Mouse (Mus musculus): ENCODE measurements at regions not wholly inside any gene's neighbourhood (a gene's known extent, or its start where the extent isn't known, plus 50 kb on each side); places are given as distances from the start of the nearest gene placed in this dataset.

GRCm38 (mm10) chr2:133724310-133724709 lies 172.4 kb downstream of the Bmp2 start:
- ATAC-seq (peak; percentile 45; the same call in 1 of the 2 replicates), DNase-seq (ENCODE audit: low spot score) (peak; percentile 42)
- 78% methylated on average over 7 of the region's 7 CpGs for WGBS

GRCm38 (mm10) chr2:133724757-133725156 lies 172.8 kb downstream of the Bmp2 start:
- Histone ChIP-seq H3K9ac (ENCODE audit: low read length) (no peak overlapping the region), H3K4me3 (ENCODE audit: low read depth, low read length) (no peak overlapping the region), H3K9me3 (replicated peaks; ENCODE audit: control insufficient read depth, low read length) (no peaks in the 10 kb centered on the region), H3K4me2 (ENCODE audit: low read length) (no peak overlapping the region), H3K27ac (ENCODE audit: low read depth, low read length) (no peak overlapping the region), H3K4me1 (ENCODE audit: control insufficient read depth, insufficient read depth, low read length) (0 out of 2 replicates have a peak, but pooled peaks cover 6% of the 10 kb centered on the region), H3K27me3 (replicated peaks; ENCODE audit: control insufficient read depth, insufficient read depth, low read length) (no peaks in the 10 kb centered on the region), H3K36me3 (ENCODE audit: control insufficient read depth, insufficient read depth, low read length) (no peaks in the 10 kb centered on the region)
- DNase-seq (ENCODE audit: low spot score) (peak; percentile 57), ATAC-seq (peak; percentile 70)
- 14% methylated on average over 6 of the region's 6 CpGs for WGBS

More at GRCm38 (mm10) chr2:133724310-133724709, 172.4 kb downstream of the Bmp2 start:
- Histone ChIP-seq H3K4me2 (ENCODE audit: low read length) (no peak overlapping the region), H3K9me3 (replicated peaks; ENCODE audit: control insufficient read depth, low read length) (no peaks in the 10 kb centered on the region), H3K36me3 (ENCODE audit: control insufficient read depth, insufficient read depth, low read length) (no peaks in the 10 kb centered on the region), H3K4me3 (ENCODE audit: low read depth, low read length) (no peak overlapping the region), H3K9ac (ENCODE audit: low read length) (no peak overlapping the region), H3K27ac (ENCODE audit: low read depth, low read length) (no peak overlapping the region), H3K27me3 (replicated peaks; ENCODE audit: control insufficient read depth, insufficient read depth, low read length) (no peaks in the 10 kb centered on the region), H3K4me1 (ENCODE audit: control insufficient read depth, insufficient read depth, low read length) (0 out of 2 replicates have a peak, but pooled peaks cover 6% of the 10 kb centered on the region)

DNA sequence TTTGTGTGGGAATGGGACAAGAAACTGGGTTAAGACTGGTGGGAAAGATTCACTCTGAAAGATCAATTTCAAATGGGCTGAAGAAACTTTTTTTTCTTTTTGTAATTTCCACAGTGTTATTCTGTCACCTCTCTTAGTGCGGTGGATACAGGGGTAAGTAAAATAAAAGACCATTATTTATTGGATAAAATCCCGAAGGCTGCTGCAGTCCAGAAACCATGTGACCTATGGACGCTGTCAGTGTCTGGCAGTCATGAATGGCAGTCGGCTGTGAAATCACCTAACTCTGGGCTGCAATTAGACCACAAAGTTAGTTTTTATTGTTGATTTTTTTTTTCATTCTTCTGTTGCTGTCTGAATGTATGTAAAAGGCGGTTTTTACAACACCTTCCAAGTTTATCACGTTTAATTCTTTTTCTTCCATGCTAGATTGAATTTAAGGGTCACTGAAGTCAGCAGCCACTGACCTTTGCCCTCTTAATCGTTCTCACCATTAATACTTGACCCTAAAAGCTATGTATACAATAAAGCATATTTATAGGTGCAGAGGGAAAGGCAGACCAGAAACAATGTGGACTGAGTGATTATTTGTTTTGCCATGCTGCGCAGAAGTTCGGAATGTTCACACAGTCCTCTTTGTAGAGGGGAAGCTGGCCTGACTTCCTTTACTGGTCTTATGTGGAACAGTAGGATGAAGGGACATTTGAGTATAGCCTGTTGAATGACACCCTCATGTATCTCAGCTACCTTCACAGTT lies 182.7 kb downstream of the Bmp2 start:
- no peaks in the 10 kb centered on the region for H3K9me3 ChIP-seq (replicated peaks; ENCODE audit: control insufficient read depth, low read length)
- H3K36me3 ChIP-seq (ENCODE audit: control insufficient read depth, insufficient read depth, low read length): no peaks in the 10 kb centered on the region
- H3K4me2 ChIP-seq (ENCODE audit: low read length): no peak overlapping the region
- ATAC-seq (no peak), DNase-seq (ENCODE audit: low spot score) (no peak)
- H3K9ac ChIP-seq (ENCODE audit: low read length): no peak overlapping the region
- H3K27ac ChIP-seq (ENCODE audit: low read depth, low read length): no peak overlapping the region
- no peaks in the 10 kb centered on the region for H3K27me3 ChIP-seq (replicated peaks; ENCODE audit: control insufficient read depth, insufficient read depth, low read length)
- H3K4me1 ChIP-seq (ENCODE audit: control insufficient read depth, insufficient read depth, low read length): no peaks in the 10 kb centered on the region
- WGBS: 31% methylated on average over 9 of the region's 9 CpGs
- H3K4me3 ChIP-seq (ENCODE audit: low read depth, low read length): no peak overlapping the region

- ATAC-seq (peak; percentile 46), DNase-seq (ENCODE audit: low spot score) (peak; percentile 31)
- H3K9ac ChIP-seq (ENCODE audit: low read length): no peak overlapping the region
- no peaks in the 10 kb centered on the region for H3K27me3 ChIP-seq (replicated peaks; ENCODE audit: control insufficient read depth, insufficient read depth, low read length)
- H3K9me3 ChIP-seq (replicated peaks; ENCODE audit: control insufficient read depth, low read length): no peaks in the 10 kb centered on the region
- WGBS: 84% methylated on average over 10 of the region's 10 CpGs
- no peaks in the 10 kb centered on the region for H3K36me3 ChIP-seq (ENCODE audit: control insufficient read depth, insufficient read depth, low read length)
- H3K4me2 ChIP-seq (ENCODE audit: low read length): no peak overlapping the region
- no peak overlapping the region for H3K4me3 ChIP-seq (ENCODE audit: low read depth, low read length)
- H3K4me1 ChIP-seq (ENCODE audit: control insufficient read depth, insufficient read depth, low read length): no peaks in the 10 kb centered on the region
- H3K27ac ChIP-seq (ENCODE audit: low read depth, low read length): no peak overlapping the region
Observed at GRCm38 (mm10) chr2:133738839-133739430, 187.0 kb downstream of the Bmp2 start.

- no peak for DNase-seq (ENCODE audit: low spot score)
- H3K4me1 ChIP-seq (ENCODE audit: control insufficient read depth, insufficient read depth, low read length): no peaks in the 10 kb centered on the region
- WGBS: 39% methylated on average over 4 of the region's 4 CpGs
Observed at GRCm38 (mm10) chr2:133748493-133748892, 196.5 kb downstream of the Bmp2 start.

DNA sequence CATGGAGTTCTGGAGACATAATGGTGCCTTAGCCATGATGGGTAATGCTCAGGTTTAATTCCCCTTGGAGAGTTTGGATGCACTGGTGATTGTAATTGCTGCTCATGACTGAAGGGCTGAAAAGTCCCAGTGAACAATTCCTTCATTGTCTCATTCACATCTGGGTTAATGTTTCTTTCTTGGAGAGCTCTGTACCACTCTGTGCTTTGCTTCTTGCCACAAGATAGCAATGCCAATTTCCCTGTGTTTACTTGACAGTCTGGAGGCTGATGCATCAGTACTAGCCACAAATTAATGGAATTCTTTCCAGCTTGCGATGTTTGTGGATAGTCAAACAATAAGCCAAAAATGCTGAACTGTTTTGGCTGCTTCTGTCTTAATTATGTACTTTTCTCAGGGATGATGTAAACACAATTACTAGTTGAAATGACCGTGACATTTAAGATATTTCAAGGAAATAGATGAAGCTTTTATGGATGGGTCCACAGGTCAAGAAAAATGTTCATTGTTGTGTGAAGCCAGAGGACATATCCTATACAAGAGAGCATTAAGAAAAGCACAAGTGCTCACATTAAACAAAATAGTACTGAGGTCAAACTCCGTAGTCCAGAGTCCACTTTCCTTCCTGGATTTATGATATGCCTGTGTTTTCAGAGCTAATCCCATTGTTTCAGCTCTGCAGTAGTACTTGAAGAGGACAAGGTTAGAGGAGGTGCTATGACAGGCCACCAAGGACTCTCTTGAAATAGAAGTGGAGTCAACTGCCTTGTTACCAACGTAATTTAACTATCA lies 198.1 kb downstream of the Bmp2 start:
- no peaks in the 10 kb centered on the region for H3K4me1 ChIP-seq (ENCODE audit: control insufficient read depth, insufficient read depth, low read length)
- no peak overlapping the region for H3K4me2 ChIP-seq (ENCODE audit: low read length)
- H3K9ac ChIP-seq (ENCODE audit: low read length): no peak overlapping the region
- no peaks in the 10 kb centered on the region for H3K9me3 ChIP-seq (replicated peaks; ENCODE audit: control insufficient read depth, low read length)
- ATAC-seq (no peak), DNase-seq (ENCODE audit: low spot score) (no peak)
- H3K4me3 ChIP-seq (ENCODE audit: low read depth, low read length): no peak overlapping the region
- 75% methylated on average over 4 of the region's 4 CpGs for WGBS
- H3K36me3 ChIP-seq (ENCODE audit: control insufficient read depth, insufficient read depth, low read length): no peaks in the 10 kb centered on the region
- no peak overlapping the region for H3K27ac ChIP-seq (ENCODE audit: low read depth, low read length)
- H3K27me3 ChIP-seq (replicated peaks; ENCODE audit: control insufficient read depth, insufficient read depth, low read length): no peaks in the 10 kb centered on the region

More at GRCm38 (mm10) chr2:133748493-133748892, 196.5 kb downstream of the Bmp2 start:
- Histone ChIP-seq H3K9me3 (replicated peaks; ENCODE audit: control insufficient read depth, low read length) (no peaks in the 10 kb centered on the region), H3K4me3 (ENCODE audit: low read depth, low read length) (no peak overlapping the region), H3K9ac (ENCODE audit: low read length) (no peak overlapping the region), H3K27me3 (replicated peaks; ENCODE audit: control insufficient read depth, insufficient read depth, low read length) (no peaks in the 10 kb centered on the region), H3K4me2 (ENCODE audit: low read length) (no peak overlapping the region), H3K27ac (ENCODE audit: low read depth, low read length) (no peak overlapping the region), H3K36me3 (ENCODE audit: control insufficient read depth, insufficient read depth, low read length) (no peaks in the 10 kb centered on the region)
- no peak for ATAC-seq

- H3K27ac ChIP-seq (ENCODE audit: low read depth, low read length): no peak overlapping the region
- H3K4me2 ChIP-seq (ENCODE audit: low read length): no peak overlapping the region
- H3K36me3 ChIP-seq (ENCODE audit: control insufficient read depth, insufficient read depth, low read length): no peaks in the 10 kb centered on the region
- ATAC-seq (no peak), DNase-seq (ENCODE audit: low spot score) (no peak)
- no peak overlapping the region for H3K4me3 ChIP-seq (ENCODE audit: low read depth, low read length)
- no peaks in the 10 kb centered on the region for H3K27me3 ChIP-seq (replicated peaks; ENCODE audit: control insufficient read depth, insufficient read depth, low read length)
- 82% methylated on average over 3 of the region's 3 CpGs for WGBS
- H3K4me1 ChIP-seq (ENCODE audit: control insufficient read depth, insufficient read depth, low read length): no peaks in the 10 kb centered on the region
- H3K9ac ChIP-seq (ENCODE audit: low read length): no peak overlapping the region
- no peaks in the 10 kb centered on the region for H3K9me3 ChIP-seq (replicated peaks; ENCODE audit: control insufficient read depth, low read length)
Observed at GRCm38 (mm10) chr2:133754088-133754487, 202.1 kb downstream of the Bmp2 start.

- WGBS: 51% methylated on average over 7 of the region's 7 CpGs
- Histone ChIP-seq H3K9me3 (replicated peaks; ENCODE audit: control insufficient read depth, low read length) (no peaks in the 10 kb centered on the region), H3K4me1 (ENCODE audit: control insufficient read depth, insufficient read depth, low read length) (no peaks in the 10 kb centered on the region), H3K27ac (ENCODE audit: low read depth, low read length) (no peak overlapping the region), H3K4me2 (ENCODE audit: low read length) (no peak overlapping the region), H3K9ac (ENCODE audit: low read length) (no peak overlapping the region), H3K27me3 (replicated peaks; ENCODE audit: control insufficient read depth, insufficient read depth, low read length) (no peaks in the 10 kb centered on the region), H3K4me3 (ENCODE audit: low read depth, low read length) (no peak overlapping the region), H3K36me3 (ENCODE audit: control insufficient read depth, insufficient read depth, low read length) (no peaks in the 10 kb centered on the region)
- no peak for ATAC-seq
- DNase-seq (ENCODE audit: low spot score): peak; percentile 2
Observed at GRCm38 (mm10) chr2:133761496-133761895, 209.5 kb downstream of the Bmp2 start.

Data from forebrain, embryonic 14.5 days (tissue).